Mouse (Mus musculus): Measurements from ENCODE around the gene Cbln4. TPM values are rescaled to one million over a fixed set of nuclear protein-coding genes. Genes with fewer than 3 reads are reported as not detected.

Gene Cbln4
- polyA plus RNA-seq (2015; fragmentation: Nextera tagmentation; extraction: Ambion mirVana) = 3.4 and 4.1 TPM in 2 replicates

GRCm38 (mm10) chr2:172043235-172043610 lies at the start of gene Cbln4:
Gene Cbln4, minus strand, starts transcription at chr2:172043466.
- no peak for TF ChIP-seq CTCF (IDR thresholded peaks at IDR 0.05; ENCODE audit: low read depth)
- Histone ChIP-seq H3K4me3 (replicated peaks; ENCODE audit: low read depth, low read length) (peak within 1 kb of the TSS; percentile 14; the same call in 1 of the 2 replicates), H3K4me2 (ENCODE audit: low read length) (peak within 1 kb of the TSS; percentile 30), H3K27ac (no peak within 1 kb of the TSS), H3K9ac (ENCODE audit: low read depth, low read length) (no peak within 1 kb of the TSS), H3K36me3 (ENCODE audit: insufficient read depth, low read length) (no peaks in the 10 kb centered on the region), H3K27me3 (ENCODE audit: insufficient read depth, low read length) (peaks cover 31% of the 10 kb centered on the region), H3K4me1 (replicated peaks; ENCODE audit: insufficient read depth, low read length) (peaks cover 4% of the 10 kb centered on the region; the same call in 1 of the 2 replicates), H3K9me3 (replicated peaks; ENCODE audit: low read length) (no peaks in the 10 kb centered on the region)
- ATAC-seq (replicated peaks; ENCODE audit: low FRiP score, low read depth) (no peak), DNase-seq (ENCODE audit: low spot score) (no peak)
- under 1% methylated on average over 22 of the region's 23 CpGs for WGBS

GRCm38 (mm10) chr2:172078596-172078995 lies 35.3 kb upstream of the Cbln4 start:
- TF ChIP-seq CTCF (IDR thresholded peaks at IDR 0.05; ENCODE audit: low read depth) = no peak
- 66% methylated on average over 3 of the region's 3 CpGs for WGBS
- H3K9me3 ChIP-seq (replicated peaks; ENCODE audit: low read length) = no peaks in the 10 kb centered on the region

GRCm38 (mm10) chr2:172076295-172076694 lies 33.0 kb upstream of the Cbln4 start:
- no peak overlapping the region for H3K4me2 ChIP-seq (ENCODE audit: low read length)
- no peak for TF ChIP-seq CTCF (IDR thresholded peaks at IDR 0.05; ENCODE audit: low read depth)
- DNase-seq (ENCODE audit: low spot score) (no peak), ATAC-seq (replicated peaks; ENCODE audit: low FRiP score, low read depth) (no peak)
- H3K27ac ChIP-seq = no peak overlapping the region
- H3K4me1 ChIP-seq (replicated peaks; ENCODE audit: insufficient read depth, low read length) = no peaks in the 10 kb centered on the region
- H3K9me3 ChIP-seq (replicated peaks; ENCODE audit: low read length) = no peaks in the 10 kb centered on the region
- no peak overlapping the region for H3K4me3 ChIP-seq (replicated peaks; ENCODE audit: low read depth, low read length)
- WGBS = 84% methylated on average over 5 of the region's 5 CpGs
- H3K27me3 ChIP-seq (ENCODE audit: insufficient read depth, low read length) = no peaks in the 10 kb centered on the region
- no peaks in the 10 kb centered on the region for H3K36me3 ChIP-seq (ENCODE audit: insufficient read depth, low read length)
- H3K9ac ChIP-seq (ENCODE audit: low read depth, low read length) = no peak overlapping the region

More at GRCm38 (mm10) chr2:172078596-172078995, 35.3 kb upstream of the Cbln4 start:
- DNase-seq (ENCODE audit: low spot score) (no peak), ATAC-seq (replicated peaks; ENCODE audit: low FRiP score, low read depth) (no peak)
- Histone ChIP-seq H3K4me1 (replicated peaks; ENCODE audit: insufficient read depth, low read length) (no peaks in the 10 kb centered on the region), H3K27me3 (ENCODE audit: insufficient read depth, low read length) (no peaks in the 10 kb centered on the region), H3K4me3 (replicated peaks; ENCODE audit: low read depth, low read length) (no peak overlapping the region), H3K4me2 (ENCODE audit: low read length) (no peak overlapping the region), H3K9ac (ENCODE audit: low read depth, low read length) (no peak overlapping the region), H3K27ac (no peak overlapping the region), H3K36me3 (ENCODE audit: insufficient read depth, low read length) (no peaks in the 10 kb centered on the region)

DNA sequence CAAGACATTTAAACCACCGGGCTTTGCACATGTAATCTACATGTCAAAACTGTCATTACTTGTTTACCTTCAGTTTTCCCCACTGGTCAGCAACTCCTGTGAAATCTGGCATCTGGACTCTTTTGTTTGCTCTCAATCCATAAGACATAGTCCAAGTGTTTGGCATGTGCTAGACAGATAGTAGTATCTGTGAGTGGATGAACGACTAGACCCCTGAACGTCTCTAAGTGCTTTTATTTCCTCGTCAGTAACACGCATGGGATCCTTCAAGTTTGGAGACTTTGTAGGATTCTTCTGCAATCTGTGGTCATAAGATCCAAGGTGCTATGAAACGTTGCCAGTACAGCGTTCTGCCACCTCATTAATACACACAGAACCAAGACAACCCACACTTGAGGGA lies 19.6 kb upstream of the Cbln4 start:
- no peak for TF ChIP-seq CTCF (IDR thresholded peaks at IDR 0.05; ENCODE audit: low read depth)
- ATAC-seq (replicated peaks; ENCODE audit: low FRiP score, low read depth) (no peak), DNase-seq (ENCODE audit: low spot score) (no peak)
- no peak overlapping the region for H3K4me2 ChIP-seq (ENCODE audit: low read length)
- no peaks in the 10 kb centered on the region for H3K4me1 ChIP-seq (replicated peaks; ENCODE audit: insufficient read depth, low read length)
- H3K9me3 ChIP-seq (replicated peaks; ENCODE audit: low read length) = no peaks in the 10 kb centered on the region
- H3K36me3 ChIP-seq (ENCODE audit: insufficient read depth, low read length) = no peaks in the 10 kb centered on the region
- no peak overlapping the region for H3K4me3 ChIP-seq (replicated peaks; ENCODE audit: low read depth, low read length)
- no peak overlapping the region for H3K9ac ChIP-seq (ENCODE audit: low read depth, low read length)
- H3K27ac ChIP-seq = no peak overlapping the region
- WGBS = 82% methylated on average over 7 of the region's 7 CpGs
- H3K27me3 ChIP-seq (ENCODE audit: insufficient read depth, low read length) = no peaks in the 10 kb centered on the region

GRCm38 (mm10) chr2:172059747-172060146 lies 16.5 kb upstream of the Cbln4 start:
- Histone ChIP-seq H3K4me1 (replicated peaks; ENCODE audit: insufficient read depth, low read length) (no peaks in the 10 kb centered on the region), H3K36me3 (ENCODE audit: insufficient read depth, low read length) (no peaks in the 10 kb centered on the region), H3K4me3 (replicated peaks; ENCODE audit: low read depth, low read length) (no peak overlapping the region), H3K27me3 (ENCODE audit: insufficient read depth, low read length) (no peaks in the 10 kb centered on the region), H3K4me2 (ENCODE audit: low read length) (no peak overlapping the region), H3K9ac (ENCODE audit: low read depth, low read length) (no peak overlapping the region), H3K27ac (no peak overlapping the region), H3K9me3 (replicated peaks; ENCODE audit: low read length) (no peaks in the 10 kb centered on the region)
- ATAC-seq (replicated peaks; ENCODE audit: low FRiP score, low read depth) = no peak
- no peak for DNase-seq (ENCODE audit: low spot score)
- peak; percentile 35; the same call in 1 of the 2 replicates for TF ChIP-seq CTCF (IDR thresholded peaks at IDR 0.05; ENCODE audit: low read depth)
- WGBS = 54% methylated on average over 3 of the region's 3 CpGs

DNA sequence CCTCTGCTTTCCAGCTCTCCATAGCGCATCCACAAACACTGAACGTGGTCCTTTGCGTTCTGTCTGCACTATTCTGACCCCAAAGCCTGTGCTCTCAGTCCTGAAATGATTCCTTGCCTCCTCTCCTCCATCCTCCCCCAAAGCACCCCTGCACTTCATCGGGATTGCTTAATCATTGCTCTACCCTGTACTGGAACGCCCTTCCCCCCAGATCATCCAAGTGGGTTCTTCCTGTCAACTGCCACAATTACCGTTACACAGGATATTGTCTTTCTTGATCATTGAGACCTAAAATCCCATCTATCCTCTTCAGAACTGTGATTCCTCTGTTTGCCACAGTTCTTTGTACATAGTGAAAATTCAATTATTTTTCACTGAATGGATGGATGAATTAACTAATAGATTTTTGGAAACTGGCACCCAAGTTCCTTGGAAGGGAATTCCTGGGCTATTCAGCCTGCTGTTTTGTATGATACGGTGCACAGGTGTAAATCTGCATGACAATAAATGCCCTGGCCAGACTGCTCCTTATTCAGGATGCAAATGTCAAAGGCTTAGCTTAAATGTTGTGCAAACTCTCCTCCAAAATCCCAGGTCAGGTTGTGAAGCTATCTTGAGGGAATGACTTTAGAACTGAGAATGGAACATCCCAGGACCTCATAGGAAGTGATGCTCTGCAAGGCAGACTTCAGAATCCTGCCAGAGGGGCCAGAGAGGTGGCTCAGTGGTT lies 15.8 kb upstream of the Cbln4 start:
- H3K27me3 ChIP-seq (ENCODE audit: insufficient read depth, low read length) = no peaks in the 10 kb centered on the region
- no peak overlapping the region for H3K4me3 ChIP-seq (replicated peaks; ENCODE audit: low read depth, low read length)
- H3K9ac ChIP-seq (ENCODE audit: low read depth, low read length) = no peak overlapping the region
- no peaks in the 10 kb centered on the region for H3K4me1 ChIP-seq (replicated peaks; ENCODE audit: insufficient read depth, low read length)
- TF ChIP-seq CTCF (IDR thresholded peaks at IDR 0.05; ENCODE audit: low read depth) = no peak
- H3K9me3 ChIP-seq (replicated peaks; ENCODE audit: low read length) = no peaks in the 10 kb centered on the region
- DNase-seq (ENCODE audit: low spot score) (no peak), ATAC-seq (replicated peaks; ENCODE audit: low FRiP score, low read depth) (no peak)
- no peak overlapping the region for H3K4me2 ChIP-seq (ENCODE audit: low read length)
- WGBS = 57% methylated on average over 7 of the region's 7 CpGs
- H3K27ac ChIP-seq = no peak overlapping the region
- no peaks in the 10 kb centered on the region for H3K36me3 ChIP-seq (ENCODE audit: insufficient read depth, low read length)

All from kidney, postnatal 0 days (tissue).